Mouse (Mus musculus) c-Kit-positive CD71-negative TER-119-negative erythroid progenitor cells, embryonic 14.5 days (primary cell): Measurements from ENCODE around the gene Rap2b.

Experiments
- DNase-seq: peaks from one replicate; pipeline ENCODE4 v3.0.0-alpha.2; 2013; ENCODE audit warnings: low read depth

The Rap2b gene

DNA sequence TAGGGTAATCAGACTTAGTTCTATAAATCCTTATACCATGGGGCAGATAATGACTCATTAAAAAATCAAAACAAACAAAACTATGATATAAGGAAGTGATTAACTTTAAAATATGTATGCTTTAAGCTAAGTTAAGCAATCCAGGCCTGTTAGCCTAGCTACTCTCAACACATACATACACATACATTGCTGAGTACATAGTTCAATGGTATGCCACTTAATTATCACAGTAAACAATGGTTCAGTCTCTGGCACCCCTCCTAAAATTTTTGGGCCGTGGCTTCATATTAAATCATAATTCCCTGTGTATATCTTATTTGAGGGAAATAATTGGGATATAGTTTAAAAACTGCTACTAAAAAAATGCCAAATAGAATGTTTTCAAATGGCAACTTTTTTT lies at the start of gene Rap2b:
Rap2b (plus strand) TSS at position 301 of the 400 bp plus-strand sequence.
- DNase-seq = no peak

DNA sequence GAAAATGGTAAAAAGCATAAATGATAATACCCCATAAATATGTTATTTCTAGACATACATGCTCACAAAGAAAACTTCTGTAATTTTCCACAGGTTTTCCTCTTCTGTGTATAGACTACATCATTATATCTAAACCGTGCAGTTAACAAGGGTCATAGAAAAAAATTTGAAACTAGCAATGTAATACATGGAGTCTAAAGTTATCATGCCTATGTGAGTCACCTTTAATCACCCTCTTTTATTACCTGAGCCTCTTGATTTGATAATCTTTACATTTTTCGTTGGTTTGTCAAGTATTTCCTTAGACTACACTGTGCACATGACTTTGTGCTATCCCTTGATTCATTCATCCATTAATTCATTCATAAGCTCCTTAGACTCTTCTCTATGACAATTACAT lies 46.4 kb upstream of the Rap2b start:
- no peak for DNase-seq

DNA sequence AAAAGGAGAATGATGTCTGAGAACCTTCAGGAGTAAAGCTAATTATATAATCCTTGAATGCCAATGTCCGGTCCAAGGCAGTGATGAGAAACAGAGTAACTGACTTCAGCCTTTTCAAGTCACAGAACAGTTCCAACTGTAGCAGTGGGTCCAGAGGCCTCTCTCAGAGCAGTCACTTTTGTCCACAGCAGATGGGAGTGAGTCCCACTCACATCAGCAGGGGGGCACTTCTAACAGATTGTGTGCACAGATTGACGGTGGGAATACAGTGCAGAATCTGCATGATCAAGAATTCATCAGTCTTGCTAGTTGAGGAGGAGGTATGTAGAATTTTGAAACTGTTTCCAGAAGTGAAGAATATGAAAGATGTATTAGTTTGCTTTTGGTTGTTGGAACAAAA lies 41.4 kb upstream of the Rap2b start:
- no peak for DNase-seq

DNA sequence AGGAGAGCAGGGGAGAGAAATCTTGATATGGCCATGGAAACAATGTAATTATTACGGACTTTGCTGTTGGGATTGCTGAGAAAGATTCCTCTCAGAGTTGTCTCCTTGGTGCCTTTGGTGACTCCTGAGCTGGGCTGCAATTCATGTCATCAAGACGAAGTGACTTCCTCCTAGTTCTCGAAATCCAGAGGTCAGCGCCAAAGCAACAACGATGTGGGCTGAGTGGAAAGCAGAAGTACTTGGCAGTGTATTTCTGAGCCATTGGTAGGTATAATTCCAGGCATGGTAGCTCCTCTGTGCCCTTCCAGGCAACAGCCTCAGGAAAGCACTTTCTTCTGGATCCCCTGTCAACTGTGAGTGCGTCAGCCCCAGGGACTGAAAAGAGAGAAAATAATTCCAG lies 39.8 kb upstream of the Rap2b start:
- DNase-seq = peak; percentile 19

DNA sequence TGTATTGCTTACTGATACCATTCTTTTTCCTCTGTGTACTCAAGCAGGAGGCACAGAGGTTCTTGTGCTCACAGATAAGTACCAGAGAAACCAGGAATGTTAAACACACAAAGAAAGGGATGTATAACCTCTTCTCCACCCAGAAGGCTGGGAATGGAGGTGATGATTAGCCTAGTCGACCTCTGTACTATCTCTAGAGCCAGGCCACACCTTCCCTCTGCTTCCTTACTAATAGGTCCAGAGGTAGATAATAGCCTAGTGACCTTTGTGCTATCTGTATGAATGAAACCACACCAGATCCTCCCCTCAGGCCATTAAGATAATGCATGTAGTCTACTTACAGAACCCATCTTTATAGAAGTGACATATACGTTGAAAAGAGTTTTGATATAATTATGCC lies 25.2 kb upstream of the Rap2b start:
- DNase-seq = no peak

DNA sequence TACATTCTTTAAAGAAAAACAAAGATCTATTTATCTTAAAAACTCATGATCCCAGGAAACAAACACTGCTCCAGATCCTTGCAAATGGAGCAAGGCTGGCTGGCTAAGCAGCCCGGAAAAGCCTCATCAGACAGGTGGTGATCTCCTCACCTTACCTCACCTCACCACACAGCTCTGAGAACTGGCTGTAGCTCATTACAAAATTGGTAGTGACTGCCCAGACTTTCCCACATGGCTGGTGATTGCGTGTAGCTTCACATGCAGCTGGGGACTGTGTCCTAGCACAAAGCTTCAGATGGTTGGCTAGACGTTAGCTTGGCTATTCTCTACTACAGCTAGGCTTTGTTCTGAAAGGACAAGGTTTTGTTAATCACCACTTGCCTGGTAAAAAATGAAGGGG lies 24.2 kb upstream of the Rap2b start:
- no peak for DNase-seq

DNA sequence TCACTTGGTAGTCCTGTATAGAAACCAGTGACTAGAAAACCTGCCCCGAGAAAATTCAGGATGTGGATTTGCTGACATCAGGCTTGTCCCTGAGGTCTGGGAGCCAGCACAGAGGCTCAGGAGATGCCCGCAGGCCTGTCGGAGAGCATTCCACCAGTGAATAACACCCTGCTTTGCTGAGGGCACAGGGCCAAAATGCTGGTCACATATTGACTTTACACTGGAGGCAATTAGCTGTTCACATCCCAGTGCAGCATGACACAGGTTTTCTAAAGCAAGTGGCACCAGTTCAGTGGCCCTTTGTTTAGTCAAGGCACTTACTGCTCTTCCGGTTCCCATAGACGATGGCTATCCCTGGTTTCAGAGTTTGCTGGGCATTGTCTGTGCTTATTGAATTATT lies 21.1 kb upstream of the Rap2b start:
- DNase-seq = no peak

DNA sequence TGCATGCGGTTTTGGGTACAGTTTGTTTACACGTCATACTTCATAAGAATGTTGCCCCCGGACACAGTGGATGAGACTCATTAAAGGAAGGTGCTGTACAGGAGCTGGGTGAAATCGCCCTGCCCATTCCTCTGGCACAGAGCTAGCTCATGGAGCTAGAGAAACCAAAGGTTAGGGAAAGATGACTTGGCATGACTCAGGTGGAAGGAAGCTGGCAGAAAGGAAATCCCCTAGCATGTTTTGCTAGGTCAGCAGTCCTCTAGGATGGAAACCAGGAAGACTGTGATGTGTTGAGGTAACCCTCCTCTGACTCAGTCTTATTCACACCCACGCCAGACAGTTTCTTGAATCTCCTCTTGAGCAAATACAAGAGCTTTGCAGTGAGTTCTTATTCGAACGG lies 17.4 kb upstream of the Rap2b start:
- no peak for DNase-seq

DNA sequence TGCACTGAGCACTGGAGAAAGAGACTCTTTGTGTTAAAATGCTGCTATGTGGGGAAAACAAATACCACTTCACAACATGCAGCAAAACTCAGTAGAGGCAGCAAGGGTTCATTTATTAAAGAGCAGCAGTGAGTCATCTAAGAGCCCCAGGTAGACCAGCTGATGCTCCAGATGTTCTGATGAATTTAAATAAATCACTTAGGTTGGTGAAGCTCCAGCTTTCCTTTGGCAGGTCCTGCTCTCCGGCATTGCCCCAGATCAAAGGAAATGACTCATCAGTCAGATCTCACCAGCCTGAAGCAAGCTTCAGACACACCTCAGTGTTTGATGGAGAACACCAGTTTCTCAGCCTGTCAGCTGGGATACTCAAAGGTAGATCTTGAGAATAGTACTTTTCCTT lies 15.8 kb upstream of the Rap2b start:
- DNase-seq = no peak

DNA sequence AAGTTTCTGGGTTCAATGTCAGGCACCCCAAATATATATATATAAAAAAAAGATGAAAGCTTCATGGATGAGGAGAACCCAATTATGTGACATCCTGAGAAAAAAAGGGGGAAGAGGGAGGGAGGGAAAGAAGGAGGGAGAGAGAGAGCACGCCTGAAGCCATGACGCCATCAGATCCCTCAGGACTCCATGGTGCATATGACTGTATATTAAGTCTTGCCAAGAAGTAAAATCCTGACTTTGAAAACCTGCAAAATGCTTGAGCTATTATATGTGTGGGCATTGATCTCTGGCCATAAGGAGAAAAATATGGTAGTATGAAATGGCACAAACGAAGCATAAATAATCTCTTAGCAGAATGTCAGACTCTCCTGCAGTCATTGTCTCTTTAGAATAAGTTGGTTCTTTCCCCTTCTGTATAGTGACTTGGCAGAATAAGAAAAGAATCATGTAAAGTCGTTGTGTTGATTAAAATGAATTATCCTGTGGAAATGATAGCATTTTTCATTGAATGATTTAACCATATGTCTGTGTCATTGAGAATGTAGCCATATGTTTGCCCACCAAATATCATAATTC lies 13.3 kb upstream of the Rap2b start:
- no peak for DNase-seq

DNA sequence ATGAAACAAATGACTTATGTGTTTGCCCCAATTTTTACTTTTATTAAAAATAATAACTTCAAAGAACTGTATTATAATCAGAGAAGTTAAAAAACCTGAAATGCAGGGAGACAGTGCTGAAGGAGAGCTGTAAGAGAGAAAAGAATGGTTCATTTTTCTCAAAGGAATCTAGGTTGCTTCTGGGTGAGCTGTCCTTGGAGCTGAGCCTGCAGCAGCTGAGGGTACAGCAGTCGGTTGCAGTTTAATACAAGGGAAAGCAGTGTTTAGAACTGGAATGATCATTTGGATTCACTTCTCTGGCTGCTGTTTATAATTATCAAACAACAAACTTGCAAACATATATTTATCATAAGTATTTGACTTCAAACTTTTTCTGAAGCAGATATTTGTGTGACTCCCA lies 12.0 kb upstream of the Rap2b start:
- no peak for DNase-seq

DNA sequence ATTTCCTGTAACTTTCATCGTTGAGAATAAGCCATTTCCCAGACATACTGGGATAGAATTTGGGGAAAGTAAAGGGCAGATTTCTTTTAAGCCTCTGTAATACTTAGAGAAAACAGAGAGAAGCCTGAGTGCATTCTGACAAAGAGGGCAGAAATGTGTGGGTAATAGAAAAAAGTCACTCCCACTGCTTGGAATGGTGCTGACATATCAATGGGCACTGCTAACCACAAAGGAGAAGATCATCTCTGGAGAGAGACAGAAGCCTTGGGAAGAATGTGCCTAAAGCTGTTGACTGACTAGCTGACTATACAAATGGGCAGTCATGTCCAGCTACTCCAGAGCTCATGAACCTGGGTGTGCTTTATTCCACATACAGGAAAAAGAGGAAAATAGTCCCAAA lies 6.0 kb upstream of the Rap2b start:
- DNase-seq = no peak

DNA sequence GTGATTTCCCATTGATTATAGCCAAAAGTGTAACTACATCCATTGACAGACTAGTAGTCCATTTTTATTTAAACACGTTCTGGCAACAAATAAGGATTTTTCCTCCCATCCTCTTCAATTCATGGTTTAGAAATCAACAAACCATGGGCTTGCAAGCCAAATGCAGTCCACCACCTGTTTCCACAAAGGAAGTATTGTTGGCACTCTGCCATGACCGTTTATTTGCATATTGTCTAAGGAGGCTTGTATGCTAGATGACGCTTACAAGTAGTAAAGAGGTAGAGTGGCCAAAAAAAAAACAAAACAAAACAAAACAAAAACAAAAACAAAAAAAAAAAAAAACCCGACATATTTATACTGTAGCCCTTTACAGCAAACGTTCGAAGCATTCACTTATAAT lies 3.3 kb upstream of the Rap2b start:
- peak; percentile 28 for DNase-seq

DNA sequence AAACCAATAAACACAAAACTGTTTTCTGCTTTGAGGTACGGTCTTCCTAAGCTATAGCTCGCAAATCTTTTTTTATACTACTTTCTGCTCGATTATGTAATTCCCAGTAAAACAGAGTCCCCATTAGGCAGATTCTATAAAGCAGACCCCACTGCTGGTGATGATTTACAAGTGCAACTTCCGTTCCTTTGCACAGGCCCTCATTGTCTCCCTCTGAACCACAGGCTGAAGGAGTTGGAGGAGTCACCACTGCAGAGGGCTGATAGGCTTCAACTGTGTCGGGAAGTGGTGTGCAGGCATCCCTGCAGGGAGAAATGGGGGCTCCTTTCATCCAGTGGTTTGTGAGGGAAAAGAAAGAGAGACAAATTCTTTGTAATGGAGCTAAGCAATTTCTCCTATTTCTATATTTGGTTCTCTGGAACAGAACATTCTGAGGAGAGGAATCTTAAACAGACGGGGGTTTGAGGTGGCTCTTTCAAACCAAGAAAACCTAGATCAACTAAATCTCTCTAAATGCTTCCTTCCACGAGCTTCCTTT lies 2.6 kb upstream of the Rap2b start:
- DNase-seq = no peak

DNA sequence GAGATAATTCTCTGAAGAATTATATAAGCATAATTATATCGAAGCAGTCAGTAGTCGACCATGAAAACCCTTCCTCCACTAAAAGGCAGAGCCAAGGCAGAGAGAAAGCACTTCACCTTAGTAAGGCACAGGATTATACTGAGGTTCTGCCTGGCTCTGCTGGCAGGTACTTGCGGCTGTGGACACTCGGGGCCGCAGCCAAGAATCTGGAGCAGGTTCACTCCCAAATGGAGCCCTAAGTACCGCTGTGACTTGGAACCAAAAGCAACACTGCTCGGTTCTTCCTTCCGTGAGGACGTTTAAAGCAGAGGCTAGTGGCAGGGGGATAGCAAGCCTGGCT lies 1.4 kb downstream of the Rap2b start:
- no peak for DNase-seq

DNA sequence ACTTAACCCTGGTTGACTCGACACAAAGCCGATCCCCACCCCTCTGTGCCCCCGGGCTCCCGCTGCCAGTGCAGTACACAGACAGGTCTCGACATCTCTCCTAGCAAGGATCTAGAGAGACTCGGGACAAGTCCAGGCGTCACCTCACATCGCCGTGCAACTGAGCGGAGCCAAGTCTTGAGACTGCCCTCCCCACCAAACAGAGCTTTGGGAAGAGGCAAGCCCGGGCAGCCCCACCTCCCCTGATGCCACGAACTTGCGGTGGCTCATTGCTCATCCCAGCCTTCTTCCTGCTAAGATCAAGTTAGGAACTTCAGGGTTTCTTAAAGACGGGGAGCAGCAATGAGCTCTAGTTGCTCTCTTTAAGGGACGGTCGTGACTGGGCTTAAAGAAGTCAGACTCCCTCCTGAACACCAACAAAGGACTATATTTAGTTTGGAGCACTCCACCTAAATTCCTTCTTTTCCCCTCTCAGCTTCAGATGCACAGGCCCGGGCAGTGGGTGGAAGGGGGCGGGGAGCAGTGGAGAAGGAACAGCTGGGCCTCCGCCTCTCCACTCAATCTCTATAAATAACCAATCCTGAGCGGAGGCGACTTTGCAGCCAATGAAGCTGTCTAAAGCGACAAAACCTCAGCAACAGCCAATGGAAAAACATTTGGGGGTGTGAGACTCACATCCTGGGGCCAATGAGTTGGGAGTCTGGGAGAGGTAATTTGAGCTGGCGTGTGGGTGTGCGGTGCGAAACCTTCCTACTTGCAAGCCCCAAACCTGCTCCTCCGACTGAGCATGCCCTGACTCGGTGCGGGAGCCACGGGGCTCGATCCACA lies 1.9 kb downstream of the Rap2b start:
- DNase-seq = peak; percentile 81

DNA sequence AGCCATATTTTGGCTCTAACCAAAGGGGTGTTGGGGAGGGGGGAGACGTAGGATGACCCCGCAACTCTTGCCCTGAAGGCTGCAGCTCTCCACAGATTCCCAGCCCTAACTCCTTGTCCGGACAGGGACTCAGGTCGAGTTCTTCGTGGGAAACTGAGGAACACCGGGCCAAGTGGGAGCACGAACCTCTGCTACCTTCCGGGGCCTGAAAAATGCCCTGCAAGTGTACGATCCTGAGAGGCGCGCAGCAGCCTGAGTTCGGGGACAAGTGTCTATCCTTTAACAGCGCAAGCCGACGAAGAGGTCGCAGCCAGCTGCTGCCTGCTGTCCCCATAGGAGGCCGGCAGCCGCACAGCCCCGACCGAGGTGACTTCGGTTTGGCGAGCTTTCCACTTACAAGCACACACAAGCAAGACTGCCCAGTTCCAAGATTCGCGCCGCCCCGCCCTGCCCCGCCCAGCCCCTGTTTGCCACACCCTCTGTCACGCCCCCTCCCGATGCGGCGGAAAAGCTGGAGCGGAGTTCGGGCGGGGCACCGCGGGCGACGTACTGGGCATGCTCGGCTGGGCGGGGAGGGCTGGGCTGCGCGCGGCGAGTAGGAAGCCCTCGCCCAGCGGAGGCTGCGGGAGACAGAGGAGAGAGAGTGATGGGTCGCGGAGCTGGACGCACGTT lies 2.7 kb downstream of the Rap2b start:
- peak; percentile 84 for DNase-seq

DNA sequence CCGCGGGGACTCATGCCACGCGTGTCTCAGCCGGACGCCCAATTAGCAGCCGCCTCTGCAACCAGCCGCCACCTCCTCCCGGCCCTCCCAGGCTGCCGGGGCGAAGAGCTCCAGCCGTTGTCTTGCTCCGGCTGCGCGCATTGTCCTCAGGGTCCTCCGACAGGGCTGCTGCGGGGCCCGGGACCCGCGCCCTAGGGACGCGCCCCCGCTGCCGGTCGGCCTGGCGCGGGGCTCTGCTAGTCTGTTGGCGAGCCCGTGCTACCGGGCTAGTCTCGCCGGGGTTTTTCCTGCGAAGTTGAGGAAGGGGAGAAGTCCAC lies 3.2 kb downstream of the Rap2b start:
- no peak for DNase-seq

DNA sequence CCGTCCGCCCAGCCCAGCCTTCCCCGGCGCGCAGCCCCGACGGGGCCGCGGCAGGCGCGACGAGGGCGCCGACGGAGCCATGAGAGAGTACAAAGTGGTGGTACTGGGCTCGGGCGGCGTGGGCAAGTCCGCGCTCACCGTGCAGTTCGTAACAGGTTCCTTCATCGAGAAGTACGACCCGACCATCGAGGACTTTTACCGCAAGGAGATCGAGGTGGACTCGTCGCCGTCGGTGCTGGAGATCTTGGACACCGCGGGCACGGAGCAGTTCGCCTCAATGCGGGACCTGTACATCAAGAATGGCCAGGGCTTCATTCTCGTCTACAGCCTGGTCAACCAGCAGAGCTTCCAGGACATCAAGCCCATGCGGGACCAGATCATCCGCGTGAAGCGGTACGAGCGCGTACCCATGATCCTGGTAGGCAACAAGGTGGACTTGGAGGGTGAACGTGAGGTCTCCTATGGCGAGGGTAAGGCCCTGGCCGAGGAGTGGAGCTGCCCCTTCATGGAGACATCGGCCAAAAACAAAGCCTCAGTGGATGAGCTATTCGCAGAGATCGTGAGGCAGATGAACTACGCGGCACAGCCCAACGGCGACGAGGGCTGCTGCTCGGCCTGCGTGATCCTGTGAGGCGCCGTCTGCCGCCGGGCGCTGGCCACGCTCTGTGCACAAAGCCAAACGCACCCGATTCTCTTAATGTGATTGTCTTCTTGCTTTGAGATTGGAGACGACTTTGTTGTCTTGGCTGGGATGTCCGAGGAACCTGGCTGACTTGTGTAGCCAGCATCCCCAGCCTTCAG lies 3.7 kb downstream of the Rap2b start:
- peak; percentile 22 for DNase-seq

DNA sequence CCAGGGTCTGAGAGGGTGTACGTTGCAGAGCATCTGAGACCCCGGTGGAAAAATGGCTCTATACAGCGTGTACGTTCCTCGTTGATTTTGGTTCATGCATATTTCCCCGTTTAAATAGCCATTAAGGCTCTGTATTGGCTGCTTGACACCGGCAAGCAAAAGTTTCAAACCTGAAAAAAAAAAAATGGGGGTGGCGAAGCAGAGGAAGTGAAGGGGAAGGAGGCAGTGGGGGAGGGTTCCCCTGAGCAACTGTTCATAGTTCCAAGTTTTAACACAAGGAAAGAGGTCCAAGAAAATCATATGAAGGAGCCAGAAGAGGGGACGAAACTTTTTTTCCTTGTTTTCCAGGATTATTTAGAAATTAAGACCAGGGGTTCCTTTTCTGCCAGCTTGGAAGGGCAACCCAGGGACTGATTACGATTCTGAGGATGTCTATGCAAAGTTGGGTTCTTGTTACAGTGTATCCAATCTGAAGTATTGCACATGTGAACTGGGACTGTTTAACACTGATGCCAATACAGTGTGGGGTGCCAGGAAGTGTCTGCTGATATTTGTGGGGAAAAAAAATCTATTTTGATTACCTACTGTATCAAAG lies 4.4 kb downstream of the Rap2b start, which contains the start of gene B430305J03Rik:
B430305J03Rik (minus strand) TSS at position 173 of the 595 bp plus-strand sequence.
- DNase-seq = peak; percentile 14

DNA sequence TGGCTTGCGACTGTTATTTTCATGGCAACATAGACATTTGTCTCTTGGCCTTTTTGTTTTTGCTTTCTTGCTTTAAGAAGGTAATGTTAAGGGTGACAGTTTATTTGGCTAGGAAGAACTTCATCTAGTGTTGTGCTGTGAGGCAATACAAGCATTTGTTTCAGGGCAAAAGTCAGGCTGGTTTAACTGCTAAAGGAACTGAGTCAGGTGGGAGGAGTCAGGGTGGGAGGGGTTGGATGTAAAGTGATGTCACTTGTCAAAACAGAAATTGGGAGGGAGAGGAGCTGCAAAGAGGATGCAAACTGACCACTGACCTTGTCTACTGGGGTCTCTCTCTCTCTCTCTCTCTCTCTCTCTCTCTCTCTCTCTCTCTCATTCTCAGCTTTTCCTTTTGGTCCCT lies 7.0 kb downstream of the Rap2b start:
- DNase-seq = no peak

DNA sequence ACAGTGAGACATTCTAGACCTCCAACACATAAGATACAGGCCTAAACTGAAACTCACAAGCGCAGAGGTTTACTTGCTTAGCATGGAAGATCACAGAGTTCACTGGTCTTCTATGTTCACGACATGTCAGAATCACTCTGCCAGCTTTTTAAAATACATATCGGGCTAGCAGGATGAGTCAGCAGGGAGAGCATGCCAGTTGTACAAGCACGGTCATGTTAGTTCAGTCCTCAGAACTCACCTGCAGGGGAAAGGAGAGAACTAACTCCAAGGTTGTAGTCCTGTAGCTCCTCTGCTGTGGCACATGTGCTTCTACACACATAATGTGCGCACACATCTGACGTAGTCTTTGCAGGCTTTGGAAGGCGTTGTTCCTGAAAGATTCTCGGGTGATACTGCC lies 14.6 kb downstream of the Rap2b start:
- DNase-seq = no peak
